Mouse (Mus musculus) gastrocnemius, postnatal 25 days (tissue): ENCODE data around the gene Fndc7. TPM values are rescaled to one million over a fixed set of nuclear protein-coding genes. Genes with fewer than 3 reads are reported as not detected.

Source experiments
- total RNA-seq, 2 experiments: library from RNA; stranded (reverse); gene quantifications; 1 replicate in 1 of 2; 2 replicates in 1 of 2; pipeline ENCODE4 v1.2.3; 2021

Fndc7 gene
- total RNA-seq, 2 experiments from 2014 or later, result not detected

Other genes starting within 250 kb of the Fndc7 start
- 10 to 100 TPM; 32.0 to 32.5 TPM for gene Clcc1, start 236.1 kb downstream of the Fndc7 start, total RNA-seq
- gene Gpsm2, start 167.7 kb downstream of the Fndc7 start, total RNA-seq, result 1 to 10 TPM; 4.4 to 4.7 TPM
- under 1 TPM; 0.19 to 0.20 TPM for gene Aknad1, start 150.3 kb downstream of the Fndc7 start, total RNA-seq
- gene Stxbp3, start 49.5 kb downstream of the Fndc7 start, total RNA-seq, result 10 to 100 TPM; 23.5 to 26.4 TPM
- gene Prpf38b, start 21.7 kb upstream of the Fndc7 start, total RNA-seq, result 10 to 100 TPM; 14.7 to 16.1 TPM
- gene Henmt1, start 49.9 kb upstream of the Fndc7 start, total RNA-seq, result not detected
- not detected for gene Gm9857, start 50.4 kb upstream of the Fndc7 start, total RNA-seq
- gene Fam102b, start 137.6 kb upstream of the Fndc7 start, total RNA-seq, result 1 to 10 TPM; 6.3 to 7.4 TPM
- gene Slc25a54, start 190.5 kb upstream of the Fndc7 start, total RNA-seq, result not detected
- 1 to 10 TPM; 3.7 to 4.0 TPM for gene Slc25a24, start 233.1 kb upstream of the Fndc7 start, total RNA-seq